Mouse (Mus musculus) neural tube, embryonic 15.5 days (tissue): ENCODE results near the gene Rnf180. TPM values are rescaled to one million over a fixed set of nuclear protein-coding genes. Genes with fewer than 3 reads are reported as not detected.

Experiments used
- ATAC-seq: fragments of 200-750 bp; cut with Nextera tagmentation; 2 replicates; pipeline ENCODE4 v1.8.0; 2017; ENCODE audit warnings: mild to moderate bottlenecking, moderate TSS enrichment, moderate library complexity; ENCODE audit not compliant: low FRiP score
- H3K27ac ChIP-seq: fragments of 300-500 bp; sonication (generic); replicated peaks from 2 replicates; pipeline ENCODE4 v1.5.1; 2015; ENCODE audit warnings: mild to moderate bottlenecking, inconsistent platforms
- H3K27me3 ChIP-seq: fragments of 300-500 bp; sonication (generic); replicated peaks from 2 replicates; pipeline ENCODE4 v1.6.1; 2015; ENCODE audit warnings: inconsistent platforms
- H3K36me3 ChIP-seq: fragments of 300-500 bp; sonication (generic); 2 replicates; pipeline ENCODE4 v1.6.1; 2015; ENCODE audit warnings: inconsistent platforms
- H3K4me1 ChIP-seq: fragments of 300-500 bp; sonication (generic); 2 replicates; pipeline ENCODE4 v1.6.1; 2015; ENCODE audit warnings: inconsistent platforms
- H3K4me2 ChIP-seq: fragments of 300-500 bp; sonication (generic); 2 replicates; pipeline ENCODE4 v1.6.1; 2015; ENCODE audit warnings: inconsistent platforms, mild to moderate bottlenecking, moderate library complexity
- H3K4me3 ChIP-seq: fragments of 300-500 bp; sonication (generic); replicated peaks from 2 replicates; pipeline ENCODE4 v1.5.1; 2015; ENCODE audit warnings: mild to moderate bottlenecking, inconsistent platforms
- H3K9ac ChIP-seq: fragments of 300-500 bp; sonication (generic); replicated peaks from 2 replicates; pipeline ENCODE4 v1.6.1; 2015; ENCODE audit warnings: mild to moderate bottlenecking, inconsistent platforms
- H3K9me3 ChIP-seq: fragments of 300-500 bp; sonication (generic); replicated peaks from 2 replicates; pipeline ENCODE4 v1.6.1; 2016; ENCODE audit warnings: inconsistent platforms
- WGBS: fragments of 180-500 bp; shearing (Covaris S2); methylation state at CpG from one replicate; pipeline ENCODE4 v1.1.7; 2015; ENCODE audit warnings: mixed read lengths; 5-methylcytosine and 5-hydroxymethylcytosine counted together
- polyA plus RNA-seq: library from polyadenylated mRNA; unstranded; fragments of >200 nt; fragmentation: Nextera tagmentation; extraction: Ambion mirVana; gene quantifications from 2 replicates; pipeline ENCODE4 v1.2.1, GENCODE M21; 2015

Rnf180 gene
- polyA plus RNA-seq, 1 experiment from 2014 or later: 30.1 TPM

DNA sequence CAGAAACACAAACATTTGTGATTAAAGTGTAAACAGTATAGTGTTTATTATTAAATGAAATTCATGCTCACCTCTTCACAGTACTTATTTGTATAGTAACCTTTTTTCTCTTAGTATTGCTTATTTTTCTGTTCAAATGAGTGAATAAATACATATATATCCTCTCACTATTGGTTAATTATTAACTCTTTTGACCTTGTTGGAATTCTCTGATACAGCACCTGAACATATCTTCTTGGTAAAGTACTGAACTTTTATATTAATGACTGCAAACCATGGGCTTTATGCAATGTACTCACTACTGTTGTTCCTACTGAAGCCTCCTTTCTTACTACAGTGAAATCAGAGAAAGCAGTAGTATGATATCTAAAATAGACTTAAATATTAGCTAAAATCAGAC lies 173.0 kb downstream of the Rnf180 start:
- H3K9me3 ChIP-seq: no peaks in the 10 kb centered on the region
- H3K27me3 ChIP-seq: no peaks in the 10 kb centered on the region
- no peaks in the 10 kb centered on the region for H3K4me1 ChIP-seq
- no peak overlapping the region for H3K4me3 ChIP-seq
- no peak overlapping the region for H3K27ac ChIP-seq
- no peaks in the 10 kb centered on the region for H3K36me3 ChIP-seq
- no peak overlapping the region for H3K9ac ChIP-seq
- ATAC-seq: no peak
- H3K4me2 ChIP-seq: no peak overlapping the region

- Histone ChIP-seq H3K4me1 (no peaks in the 10 kb centered on the region), H3K9me3 (no peaks in the 10 kb centered on the region), H3K9ac (no peak overlapping the region), H3K27ac (no peak overlapping the region), H3K4me2 (no peak overlapping the region), H3K4me3 (no peak overlapping the region), H3K36me3 (no peaks in the 10 kb centered on the region), H3K27me3 (no peaks in the 10 kb centered on the region)
- WGBS: 92% methylated on average over 6 of the region's 6 CpGs
- ATAC-seq: no peak
Measured at GRCm38 (mm10) chr13:105111599-105111998, 183.0 kb downstream of the Rnf180 start.

- ATAC-seq: no peak
- H3K9me3 ChIP-seq: no peaks in the 10 kb centered on the region
- 88% methylated on average over 2 of the region's 2 CpGs for WGBS
Measured at GRCm38 (mm10) chr13:105104385-105104784, 190.2 kb downstream of the Rnf180 start.

DNA sequence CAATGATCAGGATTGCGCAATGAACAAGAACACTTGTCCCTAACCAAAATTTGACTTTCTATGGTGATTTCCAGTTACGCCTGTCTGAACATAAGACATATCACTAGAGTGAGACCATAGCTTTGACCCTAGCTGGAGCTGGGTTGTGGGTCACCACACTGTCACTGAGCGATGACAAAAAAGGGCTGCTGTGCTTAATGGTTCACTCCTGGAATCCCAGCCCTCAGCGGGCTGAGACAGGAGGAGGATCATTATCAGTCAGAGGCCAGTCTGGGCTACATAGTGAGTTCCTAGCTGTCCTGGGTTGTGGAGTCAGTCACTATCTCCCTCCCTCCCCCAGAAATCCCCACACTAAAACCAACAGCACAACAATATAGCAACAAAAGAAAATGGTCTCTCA lies 193.9 kb downstream of the Rnf180 start:
- Histone ChIP-seq H3K27ac (no peak overlapping the region), H3K36me3 (no peaks in the 10 kb centered on the region), H3K4me3 (no peak overlapping the region), H3K27me3 (no peaks in the 10 kb centered on the region), H3K9ac (no peak overlapping the region), H3K9me3 (no peaks in the 10 kb centered on the region), H3K4me2 (no peak overlapping the region), H3K4me1 (no peaks in the 10 kb centered on the region)
- no peak for ATAC-seq
- WGBS: 78% methylated on average over 4 of the region's 4 CpGs

More at GRCm38 (mm10) chr13:105104385-105104784, 190.2 kb downstream of the Rnf180 start:
- Histone ChIP-seq H3K4me2 (no peak overlapping the region), H3K4me1 (no peaks in the 10 kb centered on the region), H3K27me3 (no peaks in the 10 kb centered on the region), H3K27ac (no peak overlapping the region), H3K36me3 (no peaks in the 10 kb centered on the region), H3K9ac (no peak overlapping the region), H3K4me3 (no peak overlapping the region)

- H3K27ac ChIP-seq: no peak overlapping the region
- no peak for ATAC-seq
Measured at GRCm38 (mm10) chr13:105096316-105096715, 198.3 kb downstream of the Rnf180 start.

GRCm38 (mm10) chr13:105089276-105089675 lies 205.3 kb downstream of the Rnf180 start:
- H3K4me1 ChIP-seq: no peaks in the 10 kb centered on the region
- ATAC-seq: no peak
- no peak overlapping the region for H3K9ac ChIP-seq
- no peak overlapping the region for H3K4me3 ChIP-seq
- H3K36me3 ChIP-seq: no peaks in the 10 kb centered on the region
- WGBS: 91% methylated on average over 3 of the region's 3 CpGs
- H3K27ac ChIP-seq: no peak overlapping the region
- H3K9me3 ChIP-seq: no peaks in the 10 kb centered on the region
- no peak overlapping the region for H3K4me2 ChIP-seq
- no peaks in the 10 kb centered on the region for H3K27me3 ChIP-seq

More at GRCm38 (mm10) chr13:105096316-105096715, 198.3 kb downstream of the Rnf180 start:
- Histone ChIP-seq H3K4me2 (no peak overlapping the region), H3K9ac (no peak overlapping the region), H3K9me3 (no peaks in the 10 kb centered on the region), H3K4me3 (no peak overlapping the region), H3K36me3 (no peaks in the 10 kb centered on the region), H3K27me3 (no peaks in the 10 kb centered on the region), H3K4me1 (no peaks in the 10 kb centered on the region)
- WGBS: 88% methylated on average over 2 of the region's 2 CpGs

DNA sequence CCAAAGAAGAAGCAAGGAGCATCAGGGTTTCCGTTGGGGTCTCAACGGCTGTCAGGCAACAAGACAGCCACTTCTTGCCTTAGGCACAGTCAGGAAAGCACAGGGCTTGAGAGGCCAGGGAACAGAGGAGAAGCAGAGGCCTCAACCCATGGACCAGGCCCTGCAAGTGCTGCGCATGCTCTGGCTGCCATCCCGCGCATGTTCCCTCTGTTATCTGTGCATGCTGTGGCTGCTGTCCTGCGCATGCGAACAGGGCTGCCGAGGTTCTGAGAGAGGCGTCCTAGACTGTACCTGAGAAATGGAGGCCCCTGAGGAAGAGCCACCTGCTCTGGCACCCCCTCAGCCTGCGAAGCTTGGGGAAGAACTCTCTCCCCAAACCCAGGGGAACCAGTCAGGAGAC lies 212.8 kb downstream of the Rnf180 start, which contains the start of gene 4933425L06Rik:
Gene 4933425L06Rik, plus strand, starts transcription at position 261 of the 400 bp plus-strand sequence.
- Histone ChIP-seq H3K4me2 (no peak within 1 kb of the TSS), H3K4me3 (no peak within 1 kb of the TSS), H3K9ac (no peak within 1 kb of the TSS), H3K27ac (no peak within 1 kb of the TSS), H3K4me1 (no peaks in the 10 kb centered on the region), H3K27me3 (no peaks in the 10 kb centered on the region), H3K9me3 (no peaks in the 10 kb centered on the region), H3K36me3 (no peaks in the 10 kb centered on the region)
- ATAC-seq: no peak
- WGBS: 95% methylated on average over 10 of the region's 10 CpGs

Other genes with a start within 250 kb of the Rnf180 start
- 12.0 and 12.7 TPM in 2 replicates for gene Rgs7bp, start 239.9 kb downstream of the Rnf180 start, polyA plus RNA-seq
- gene 4933425L06Rik, start 212.7 kb downstream of the Rnf180 start, polyA plus RNA-seq: not detected in 2 replicates
- gene Htr1a, start 148.8 kb upstream of the Rnf180 start, polyA plus RNA-seq: 3.8 and 5.1 TPM in 2 replicates